Mouse (Mus musculus) left cerebral cortex, adult 9 months (tissue): ENCODE data around the gene Bcam.

Experiments used
- DNase-seq, 2 experiments: peaks; one replicate each; pipeline ENCODE4 v3.0.0; 2022; ENCODE audit warnings: low spot score in 2 of 2

Bcam gene

DNA sequence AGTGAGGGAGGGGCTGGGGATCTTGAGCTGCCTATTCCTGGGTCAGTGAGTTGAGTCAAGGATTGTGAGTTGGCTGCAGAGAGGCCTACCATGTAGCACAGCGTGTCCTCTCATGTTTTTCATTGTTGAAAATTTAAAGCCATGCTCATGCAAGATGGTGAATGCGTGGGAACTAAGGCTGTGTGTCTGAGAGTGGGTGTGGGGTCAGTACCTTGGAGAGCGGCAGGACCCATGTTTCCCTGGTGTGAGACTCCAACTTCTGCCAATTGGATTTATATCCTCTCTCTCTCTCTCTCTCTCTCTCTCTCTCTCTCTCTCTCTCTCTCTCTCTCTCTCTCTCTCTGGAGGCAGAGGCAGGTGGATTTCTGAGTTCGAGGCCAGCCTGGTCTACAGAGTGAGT, 44.3 kb downstream of the Bcam start:
- no peak for DNase-seq

- DNase-seq: no peak
Observed at GRCm38 (mm10) chr7:19724167-19724566, 46.6 kb downstream of the Bcam start.

DNA sequence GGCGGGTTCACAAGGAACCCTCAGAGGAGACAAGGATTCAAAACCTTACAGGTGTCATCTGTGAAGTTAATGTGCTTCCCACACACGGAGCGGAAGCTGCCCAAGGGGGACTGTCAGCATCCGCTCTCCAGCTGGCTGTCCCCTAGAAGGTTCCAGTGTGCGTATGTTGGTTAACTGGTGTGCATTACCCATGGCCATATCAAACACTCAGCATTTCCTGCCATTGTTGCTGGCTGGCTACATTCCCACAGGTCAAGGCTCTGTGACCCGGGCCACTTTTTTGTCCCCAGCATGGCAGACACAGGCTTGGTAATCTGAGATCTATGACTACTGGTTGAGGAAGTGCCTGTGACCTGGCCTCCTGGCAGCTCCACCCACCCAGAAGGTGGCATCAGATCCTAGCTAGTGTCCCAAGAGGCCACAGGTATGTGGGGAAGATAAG, 48.0 kb downstream of the Bcam start:
- no peak for DNase-seq

GRCm38 (mm10) chr7:19719200-19719599, 51.6 kb downstream of the Bcam start:
- DNase-seq: no peak

DNA sequence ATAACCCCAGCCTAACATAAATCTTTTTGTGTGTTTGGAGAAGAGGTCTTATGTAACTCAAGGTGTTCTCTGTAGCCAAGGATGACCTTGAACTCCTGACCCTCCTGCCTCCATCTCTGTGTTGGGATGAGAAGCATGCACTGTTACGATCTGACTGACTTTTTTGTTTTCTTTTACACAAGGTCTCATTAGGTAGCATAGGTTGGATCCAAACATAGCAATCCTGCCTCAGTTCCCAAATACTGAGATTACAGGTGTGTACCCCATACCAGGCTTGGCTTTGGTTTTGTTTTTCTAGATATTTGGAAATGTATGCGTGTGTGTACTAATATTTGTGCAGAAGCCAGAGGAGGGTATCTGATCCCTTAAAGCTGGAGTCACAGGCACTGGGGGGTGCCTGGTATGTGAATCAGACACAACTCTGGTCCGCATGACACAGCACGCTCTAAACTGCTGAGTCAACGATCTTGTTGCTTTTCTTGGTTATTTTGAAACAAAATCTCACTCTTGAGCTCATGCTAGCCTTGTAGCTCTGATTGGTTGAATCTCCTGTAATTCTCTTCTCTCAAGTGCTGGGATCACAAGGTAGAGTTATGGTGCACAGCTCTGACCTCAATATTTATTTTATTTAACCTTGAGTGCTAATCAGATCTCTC, 52.4 kb downstream of the Bcam start:
- DNase-seq: no peak

GRCm38 (mm10) chr7:19717346-19717745, 53.5 kb downstream of the Bcam start:
- DNase-seq: no peak

DNA sequence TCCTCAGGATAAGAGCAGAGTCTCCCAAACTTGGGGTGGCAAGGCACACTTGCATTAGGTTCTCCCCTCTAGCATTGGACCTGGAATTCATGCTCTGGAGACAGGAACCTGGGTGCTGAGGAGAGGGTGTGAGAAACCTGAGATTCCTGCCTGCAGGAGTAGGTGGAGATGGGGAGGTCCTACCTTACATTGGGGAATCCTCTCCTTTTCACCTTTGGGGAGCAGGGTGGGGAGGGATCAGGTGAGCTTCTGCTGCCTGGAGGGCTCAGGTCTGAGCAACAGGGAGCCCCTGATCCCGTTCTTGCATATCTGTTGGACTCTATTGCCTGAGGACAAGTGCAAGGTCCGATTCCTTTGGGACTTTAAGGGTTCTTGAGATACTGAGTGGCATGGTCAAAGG, 54.0 kb downstream of the Bcam start:
- no peak for DNase-seq

GRCm38 (mm10) chr7:19716055-19716682, 54.6 kb downstream of the Bcam start:
- no peak for DNase-seq

DNA sequence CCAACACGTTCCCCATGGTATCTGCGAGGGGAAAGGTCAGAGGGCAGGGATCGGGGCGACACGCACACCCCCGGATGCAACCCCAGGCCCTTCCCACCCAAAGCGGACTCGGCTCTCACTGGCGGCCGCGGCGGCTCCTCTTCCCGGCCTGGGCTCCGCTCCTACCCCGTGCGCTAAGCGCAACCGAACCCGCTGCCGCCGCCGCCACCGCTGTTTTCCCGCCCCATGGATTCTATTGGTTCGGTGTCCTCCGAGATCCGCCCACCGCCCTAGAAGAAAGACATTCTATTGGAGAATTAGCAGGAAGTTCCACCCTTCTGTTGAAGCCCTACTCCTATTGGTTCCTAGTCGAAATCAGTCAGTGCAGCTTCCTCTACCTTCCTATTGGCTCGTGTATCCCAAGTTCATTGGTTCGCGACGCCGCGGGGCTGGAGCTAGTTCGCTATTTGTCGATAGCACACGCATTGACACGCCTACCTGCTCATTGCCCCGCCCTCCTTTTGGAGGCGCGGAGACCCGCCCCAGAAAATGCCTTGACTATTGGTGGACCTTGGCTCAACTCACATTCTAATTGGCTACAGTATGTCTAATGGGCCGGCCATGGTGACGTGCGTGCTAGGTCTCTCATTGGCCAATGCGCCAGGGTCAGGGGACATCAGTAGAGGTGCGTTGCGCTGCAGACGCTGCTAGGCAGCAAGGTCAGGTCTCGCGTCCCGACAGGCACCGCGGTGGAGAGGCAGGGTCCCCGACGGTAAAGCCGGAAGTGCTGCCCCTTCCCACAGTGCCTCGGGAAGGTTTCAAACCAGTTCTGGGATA, 55.4 kb downstream of the Bcam start, which contains the start of gene Tomm40:
TSS of gene Tomm40 (minus strand) at position 200 of the 816 bp plus-strand sequence.
- DNase-seq: peak; percentile 100

GRCm38 (mm10) chr7:19714836-19715235, 56.0 kb downstream of the Bcam start:
- no peak for DNase-seq

DNA sequence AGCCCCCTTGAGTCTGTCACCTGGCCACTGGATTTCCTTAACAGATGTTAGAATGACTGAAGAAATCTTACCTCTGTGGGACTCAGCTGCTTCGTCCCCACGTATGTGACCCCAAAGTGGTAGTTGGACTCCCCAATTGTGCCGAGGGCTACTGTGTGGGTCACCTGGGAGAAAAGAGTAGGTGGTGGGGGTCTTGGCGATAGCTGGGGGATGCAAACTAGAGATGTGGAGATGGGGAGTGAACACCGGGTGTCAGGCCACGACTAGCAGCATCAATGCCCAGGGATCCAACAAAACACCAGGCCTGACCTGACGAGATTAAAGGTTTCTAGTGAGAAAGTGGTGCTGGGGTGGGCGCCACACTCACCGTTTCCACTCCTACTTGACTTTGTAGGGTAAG, 57.2 kb downstream of the Bcam start:
- DNase-seq: no peak

DNA sequence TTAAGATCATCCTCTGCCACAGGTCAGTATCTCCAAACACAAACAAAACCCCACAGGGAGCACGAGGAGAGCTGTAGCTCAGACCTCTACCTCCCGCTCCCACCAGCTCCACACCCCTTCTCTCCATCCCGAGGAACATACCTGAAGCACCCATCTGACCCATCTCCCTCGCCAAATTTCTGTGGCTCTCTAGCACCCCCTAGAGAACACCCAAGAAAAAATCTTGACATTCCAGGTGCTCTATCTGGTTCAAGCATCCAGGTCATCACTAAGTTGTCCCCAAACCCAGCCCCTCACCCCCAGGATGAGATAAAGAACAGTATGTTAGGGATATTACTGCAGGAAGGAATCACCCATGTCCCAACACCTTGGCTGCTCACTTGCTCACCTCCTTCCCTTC, 57.6 kb downstream of the Bcam start:
- DNase-seq: no peak

GRCm38 (mm10) chr7:19712414-19712813, 58.4 kb downstream of the Bcam start:
- no peak for DNase-seq

DNA sequence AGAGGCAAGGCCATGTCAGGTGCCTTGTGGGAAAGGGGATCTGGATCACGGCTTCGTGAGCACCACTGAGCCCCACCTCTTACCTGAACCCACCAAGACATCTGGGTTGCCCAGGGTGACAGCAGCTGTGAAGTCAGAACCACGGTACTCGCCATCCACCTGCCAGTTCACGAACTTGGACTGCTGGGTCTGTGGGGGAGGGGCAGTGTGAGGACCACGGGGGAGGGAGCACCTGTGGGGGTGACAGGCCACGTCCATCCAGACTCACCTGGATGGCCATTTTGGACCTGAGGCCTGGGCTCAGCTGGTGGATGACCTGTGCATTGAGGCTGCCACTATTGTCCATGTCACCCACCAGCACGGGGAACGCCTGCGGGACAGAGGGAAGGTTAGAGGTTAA, 60.2 kb downstream of the Bcam start:
- no peak for DNase-seq
